Mouse (Mus musculus) limb, embryonic 15.5 days (tissue): ENCODE results near the gene Pgm5. TPM values are rescaled to one million over a fixed set of nuclear protein-coding genes. Genes with fewer than 3 reads are reported as not detected.

Experiments
- ATAC-seq: fragments of 200-750 bp; cut with Nextera tagmentation; 2 replicates; pipeline ENCODE4 v1.8.0; 2017; ENCODE audit warnings: low read depth, moderate TSS enrichment; ENCODE audit not compliant: insufficient number of reproducible peaks, low FRiP score, low TSS enrichment
- H3K27ac ChIP-seq: fragments of 300-500 bp; sonication (generic); 2 replicates; pipeline ENCODE4 v1.5.1; 2015; ENCODE audit warnings: moderate library complexity, mild to moderate bottlenecking, inconsistent platforms
- H3K27me3 ChIP-seq: fragments of 300-500 bp; sonication (generic); 2 replicates; pipeline ENCODE4 v1.6.1; 2015; ENCODE audit warnings: inconsistent platforms
- H3K36me3 ChIP-seq: fragments of 300-500 bp; sonication (generic); 2 replicates; pipeline ENCODE4 v1.6.1; 2015; ENCODE audit warnings: inconsistent platforms
- H3K4me1 ChIP-seq: fragments of 300-500 bp; sonication (generic); 2 replicates; pipeline ENCODE4 v1.6.1; 2015; ENCODE audit warnings: inconsistent platforms
- H3K4me2 ChIP-seq: fragments of 300-500 bp; sonication (generic); 2 replicates; pipeline ENCODE4 v1.6.1; 2015; ENCODE audit warnings: mild to moderate bottlenecking, inconsistent platforms
- H3K4me3 ChIP-seq: fragments of 300-500 bp; sonication (generic); 2 replicates; pipeline ENCODE4 v1.5.1; 2015; ENCODE audit warnings: mild to moderate bottlenecking, inconsistent platforms
- H3K9ac ChIP-seq: fragments of 300-500 bp; sonication (generic); 2 replicates; pipeline ENCODE4 v1.6.1; 2015; ENCODE audit warnings: inconsistent platforms
- H3K9me3 ChIP-seq: fragments of 300-500 bp; sonication (generic); 2 replicates; pipeline ENCODE4 v1.6.1; 2016; ENCODE audit warnings: inconsistent platforms
- WGBS: fragments of 180-500 bp; shearing (Covaris S2); methylation state at CpG from one replicate; pipeline ENCODE4 v1.1.7; 2015; 5-methylcytosine and 5-hydroxymethylcytosine counted together
- polyA plus RNA-seq: library from polyadenylated mRNA; unstranded; fragments of >200 nt; fragmentation: Nextera tagmentation; extraction: Ambion mirVana; gene quantifications from 2 replicates; pipeline ENCODE4 v1.2.1, GENCODE M21; 2015

Pgm5 gene
- polyA plus RNA-seq, 1 experiment from 2014 or later: 2.2 TPM

DNA sequence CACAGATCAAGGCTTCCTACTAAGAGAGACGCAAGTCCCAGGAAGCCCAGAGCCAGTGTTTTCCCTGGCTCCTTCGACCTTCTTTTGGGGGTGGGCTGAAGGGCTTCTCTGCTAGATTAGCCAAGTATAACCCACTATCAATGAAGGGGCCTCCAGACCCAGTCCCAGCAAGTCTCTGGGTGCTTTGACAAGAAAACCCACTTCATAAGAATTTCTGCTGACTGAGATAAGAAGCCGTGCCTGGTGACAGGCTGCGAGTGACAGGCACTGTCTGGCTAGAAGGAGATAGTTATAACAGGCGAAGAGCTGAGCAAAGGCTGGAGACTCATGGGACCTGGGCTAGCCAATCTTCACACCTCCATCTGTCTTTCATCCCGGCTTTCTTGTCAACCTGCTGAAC, 67.3 kb downstream of the Pgm5 start:
- Histone ChIP-seq H3K27ac (no peak overlapping the region), H3K27me3 (no peaks in the 10 kb centered on the region), H3K9ac (no peak overlapping the region), H3K4me1 (no peaks in the 10 kb centered on the region), H3K4me3 (no peak overlapping the region), H3K9me3 (no peaks in the 10 kb centered on the region), H3K36me3 (no peaks in the 10 kb centered on the region), H3K4me2 (no peak overlapping the region)
- WGBS: 71% methylated on average over 6 of the region's 6 CpGs
- no peak for ATAC-seq

DNA sequence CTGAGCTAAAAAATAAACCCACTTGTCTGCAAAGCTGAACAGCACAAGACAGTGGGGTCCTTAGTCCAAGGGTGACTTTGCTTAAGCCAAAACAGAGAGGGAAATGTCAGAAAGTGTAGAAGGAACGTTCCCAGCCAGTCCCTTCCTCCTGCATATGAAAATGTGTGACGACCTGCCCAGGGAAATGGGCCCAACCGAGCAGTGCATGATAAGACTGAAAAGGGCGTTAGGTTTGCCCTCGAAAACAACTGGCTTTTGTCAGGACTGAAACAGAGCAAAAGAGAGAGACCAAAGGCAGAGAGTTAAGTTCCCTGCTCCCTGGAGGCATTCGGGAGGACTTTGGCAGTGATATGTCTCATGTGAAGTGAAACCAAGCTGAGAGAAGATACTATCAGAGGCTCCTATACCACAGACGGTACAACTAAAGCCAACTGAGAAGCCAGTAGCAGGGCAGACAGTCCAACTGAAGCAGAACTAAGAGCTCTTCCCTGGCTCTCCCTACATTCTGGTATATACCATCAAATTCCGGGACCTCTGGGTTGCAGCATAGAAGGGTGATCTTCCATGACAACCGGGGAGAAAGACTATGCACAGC, 68.0 kb downstream of the Pgm5 start:
- no peak overlapping the region for H3K4me3 ChIP-seq
- no peak overlapping the region for H3K27ac ChIP-seq
- H3K4me2 ChIP-seq: no peak overlapping the region
- H3K9me3 ChIP-seq: no peaks in the 10 kb centered on the region
- WGBS: 80% methylated on average over 9 of the region's 9 CpGs
- no peak overlapping the region for H3K9ac ChIP-seq
- H3K27me3 ChIP-seq: no peaks in the 10 kb centered on the region
- no peaks in the 10 kb centered on the region for H3K4me1 ChIP-seq
- no peak for ATAC-seq
- H3K36me3 ChIP-seq: no peaks in the 10 kb centered on the region

DNA sequence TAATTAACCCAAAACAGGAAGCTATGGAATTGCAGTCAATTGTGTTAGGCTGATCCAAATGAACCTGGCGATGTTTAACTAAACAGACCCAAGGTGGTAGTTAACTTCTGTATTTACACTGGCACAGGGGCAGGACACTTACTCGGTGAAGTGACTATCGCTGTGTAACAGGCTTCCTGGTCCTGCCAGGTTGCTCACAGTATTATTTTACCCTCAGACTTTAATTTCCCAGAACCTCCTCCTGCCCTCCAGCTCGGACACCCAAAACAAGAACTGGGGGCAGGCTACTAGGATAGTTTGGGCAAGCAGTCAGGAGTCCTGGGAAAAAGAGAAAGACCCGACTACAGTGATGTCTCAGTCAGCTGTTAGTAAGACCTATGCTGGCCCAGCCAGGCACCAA, 68.8 kb downstream of the Pgm5 start:
- Histone ChIP-seq H3K4me2 (no peak overlapping the region), H3K27ac (no peak overlapping the region), H3K9ac (no peak overlapping the region), H3K9me3 (no peaks in the 10 kb centered on the region), H3K27me3 (no peaks in the 10 kb centered on the region), H3K4me1 (no peaks in the 10 kb centered on the region), H3K4me3 (no peak overlapping the region), H3K36me3 (no peaks in the 10 kb centered on the region)
- WGBS: 83% methylated on average over 5 of the region's 5 CpGs
- ATAC-seq: no peak

DNA sequence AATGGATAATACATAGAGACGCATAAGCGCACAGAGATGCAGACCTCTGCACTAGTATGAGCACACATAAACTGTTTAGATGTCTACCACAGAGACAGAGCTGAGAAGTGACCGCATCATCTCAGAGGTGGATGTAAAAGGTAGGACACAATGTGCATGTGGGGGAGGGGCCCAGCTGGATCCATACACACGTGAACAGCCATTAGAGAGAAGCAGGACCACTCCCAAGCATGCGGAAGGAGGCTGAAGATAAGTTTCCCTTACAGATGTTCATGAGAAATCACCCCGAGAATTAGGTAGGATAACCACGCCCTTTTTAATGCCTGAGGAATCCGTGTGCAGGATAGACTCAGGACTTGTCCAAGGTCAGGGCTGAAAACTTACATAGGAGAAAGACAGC, 75.8 kb downstream of the Pgm5 start:
- Histone ChIP-seq H3K9ac (no peak overlapping the region), H3K4me2 (no peak overlapping the region), H3K4me1 (peaks cover 10% of the 10 kb centered on the region), H3K9me3 (no peaks in the 10 kb centered on the region), H3K36me3 (no peaks in the 10 kb centered on the region), H3K27me3 (no peaks in the 10 kb centered on the region), H3K27ac (no peak overlapping the region), H3K4me3 (no peak overlapping the region)
- ATAC-seq: no peak
- WGBS: 71% methylated on average over 8 of the region's 8 CpGs

- Histone ChIP-seq H3K9ac (no peak overlapping the region), H3K4me1 (peaks cover 11% of the 10 kb centered on the region), H3K27ac (no peak overlapping the region), H3K36me3 (no peaks in the 10 kb centered on the region), H3K4me2 (no peak overlapping the region), H3K9me3 (no peaks in the 10 kb centered on the region), H3K27me3 (no peaks in the 10 kb centered on the region), H3K4me3 (no peak overlapping the region)
- ATAC-seq: no peak
- WGBS: 32% methylated on average over 15 of the region's 15 CpGs
Observed at GRCm38 (mm10) chr19:24785056-24785675, 76.5 kb downstream of the Pgm5 start.

DNA sequence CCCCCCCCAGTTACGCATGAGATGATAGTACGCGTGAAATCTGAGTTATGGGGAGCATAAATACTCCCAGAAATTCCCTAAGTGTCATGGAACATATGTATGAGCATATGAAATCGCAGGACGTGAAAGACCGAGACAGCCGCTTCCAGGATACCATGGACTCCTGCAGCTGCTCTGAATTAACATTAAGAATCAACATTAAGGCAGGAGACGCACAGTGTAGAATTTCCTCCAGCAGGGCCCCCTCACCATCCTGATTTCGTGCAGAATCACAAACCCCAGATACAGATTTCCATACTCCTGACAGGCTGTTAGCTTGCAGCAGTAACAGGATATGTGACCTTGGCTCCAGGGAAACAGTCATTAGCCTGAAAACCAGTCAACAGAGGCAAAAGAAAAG, 77.9 kb downstream of the Pgm5 start:
- H3K4me2 ChIP-seq: no peak overlapping the region
- WGBS: 38% methylated on average over 9 of the region's 9 CpGs
- peak; percentile 70 for ATAC-seq
- H3K4me1 ChIP-seq: peaks cover 11% of the 10 kb centered on the region
- no peaks in the 10 kb centered on the region for H3K27me3 ChIP-seq
- no peaks in the 10 kb centered on the region for H3K9me3 ChIP-seq
- no peak overlapping the region for H3K4me3 ChIP-seq
- 0 out of 2 replicates have a peak overlapping the region, but pooled peaks have one; percentile 1 for H3K27ac ChIP-seq
- H3K36me3 ChIP-seq: no peaks in the 10 kb centered on the region
- no peak overlapping the region for H3K9ac ChIP-seq

- Histone ChIP-seq H3K4me2 (no peak overlapping the region), H3K9me3 (no peaks in the 10 kb centered on the region), H3K4me1 (peaks cover 6% of the 10 kb centered on the region), H3K27me3 (no peaks in the 10 kb centered on the region), H3K9ac (no peak overlapping the region), H3K4me3 (no peak overlapping the region), H3K27ac (no peak overlapping the region), H3K36me3 (no peaks in the 10 kb centered on the region)
- WGBS: 37% methylated on average over 6 of the region's 6 CpGs
- ATAC-seq: no peak
Observed at GRCm38 (mm10) chr19:24779996-24780395, 81.7 kb downstream of the Pgm5 start.

DNA sequence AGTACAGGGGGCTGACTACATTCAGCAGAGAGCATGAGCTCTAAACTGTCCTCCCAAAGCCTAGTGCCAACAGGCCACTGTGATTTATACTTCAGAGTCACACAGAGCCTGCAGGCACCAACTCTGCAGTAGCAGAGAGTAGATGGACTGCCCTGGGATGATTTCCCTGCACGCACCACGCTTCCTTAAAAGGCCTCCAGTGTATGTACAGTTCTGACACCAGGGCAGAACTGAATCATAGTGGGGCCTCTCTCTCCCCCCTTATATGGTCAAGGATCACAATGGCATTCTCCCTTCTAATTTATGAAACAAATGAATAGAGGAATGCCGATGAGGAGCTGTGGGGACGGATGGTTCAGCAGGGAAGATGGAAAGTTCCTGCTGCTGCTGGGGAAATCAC, 91.3 kb downstream of the Pgm5 start:
- no peaks in the 10 kb centered on the region for H3K36me3 ChIP-seq
- ATAC-seq: no peak
- WGBS: 69% methylated on average over 4 of the region's 4 CpGs
- H3K27me3 ChIP-seq: no peaks in the 10 kb centered on the region
- no peak overlapping the region for H3K27ac ChIP-seq
- H3K4me1 ChIP-seq: no peaks in the 10 kb centered on the region
- no peaks in the 10 kb centered on the region for H3K9me3 ChIP-seq
- H3K9ac ChIP-seq: no peak overlapping the region
- no peak overlapping the region for H3K4me2 ChIP-seq
- H3K4me3 ChIP-seq: no peak overlapping the region

GRCm38 (mm10) chr19:24767401-24767800, 94.3 kb downstream of the Pgm5 start:
- 85% methylated on average over 6 of the region's 6 CpGs for WGBS
- 0 out of 2 replicates have a peak, but pooled peaks cover 2% of the 10 kb centered on the region for H3K4me1 ChIP-seq
- no peak overlapping the region for H3K4me3 ChIP-seq
- H3K9me3 ChIP-seq: no peaks in the 10 kb centered on the region
- H3K27me3 ChIP-seq: no peaks in the 10 kb centered on the region
- H3K36me3 ChIP-seq: no peaks in the 10 kb centered on the region
- ATAC-seq: no peak
- H3K9ac ChIP-seq: no peak overlapping the region
- H3K27ac ChIP-seq: no peak overlapping the region
- no peak overlapping the region for H3K4me2 ChIP-seq

DNA sequence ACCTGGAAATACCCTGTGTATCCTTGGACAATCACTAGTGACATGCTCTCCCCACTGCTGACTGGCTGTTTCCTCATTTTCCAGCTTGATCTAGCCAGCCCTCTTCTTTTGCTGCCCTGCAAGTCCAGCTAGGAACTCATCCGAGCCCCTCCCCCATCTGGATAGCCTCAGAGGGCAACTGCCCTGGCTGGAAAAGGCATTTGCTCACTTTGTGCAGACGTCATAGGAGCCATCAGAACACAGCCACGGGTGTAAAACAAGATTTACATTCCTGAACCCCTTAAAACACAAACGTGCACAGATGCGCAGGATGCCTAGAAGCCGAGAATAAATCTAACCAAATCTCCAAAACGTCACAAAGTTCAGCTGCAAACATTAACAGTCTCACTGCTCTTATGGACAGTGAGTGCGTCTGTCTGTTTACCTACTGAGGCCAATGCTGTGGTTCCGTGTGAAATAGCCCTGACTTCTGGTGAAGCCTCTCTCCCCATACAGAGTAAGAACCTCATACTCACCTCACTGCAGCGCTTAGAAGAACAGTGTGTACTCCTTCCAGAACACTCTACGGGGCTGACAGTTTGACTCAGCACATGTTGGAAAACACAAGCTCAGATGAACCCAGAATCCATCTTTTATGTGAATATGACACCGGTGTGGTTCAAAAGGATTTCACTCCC, 99.0 kb downstream of the Pgm5 start:
- Histone ChIP-seq H3K27me3 (no peaks in the 10 kb centered on the region), H3K4me2 (no peak overlapping the region), H3K9me3 (no peaks in the 10 kb centered on the region), H3K4me1 (0 out of 2 replicates have a peak, but pooled peaks cover 2% of the 10 kb centered on the region), H3K4me3 (no peak overlapping the region), H3K27ac (no peak overlapping the region), H3K36me3 (no peaks in the 10 kb centered on the region), H3K9ac (no peak overlapping the region)
- 38% methylated on average over 12 of the region's 12 CpGs for WGBS
- no peak for ATAC-seq

DNA sequence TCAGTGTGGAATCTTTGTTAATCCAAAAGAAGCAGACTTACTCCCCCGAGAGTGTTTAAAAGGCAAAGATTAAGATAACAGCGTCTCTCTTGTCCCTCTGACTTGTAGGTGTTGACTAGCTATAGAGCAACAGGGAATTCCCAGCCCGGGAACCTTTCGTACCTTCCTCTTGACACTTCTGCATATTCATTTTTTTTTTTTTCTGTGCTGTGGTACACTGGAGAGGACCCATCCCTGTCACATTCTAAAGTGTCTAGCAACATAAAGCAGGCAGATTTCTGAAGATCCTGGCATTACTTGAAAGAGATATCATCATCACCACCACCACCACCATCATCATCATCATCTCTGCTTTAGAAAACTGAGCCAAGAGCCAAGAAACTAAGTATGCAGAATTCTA, 105.0 kb downstream of the Pgm5 start:
- H3K4me2 ChIP-seq: no peak overlapping the region
- ATAC-seq: no peak
- peaks cover 16% of the 10 kb centered on the region; the same call in 1 of the 2 replicates for H3K4me1 ChIP-seq
- no peak overlapping the region for H3K4me3 ChIP-seq
- no peak overlapping the region for H3K9ac ChIP-seq
- WGBS: 78% methylated on average over 4 of the region's 4 CpGs
- H3K27ac ChIP-seq: no peak overlapping the region
- H3K9me3 ChIP-seq: no peaks in the 10 kb centered on the region
- no peaks in the 10 kb centered on the region for H3K27me3 ChIP-seq
- H3K36me3 ChIP-seq: no peaks in the 10 kb centered on the region

DNA sequence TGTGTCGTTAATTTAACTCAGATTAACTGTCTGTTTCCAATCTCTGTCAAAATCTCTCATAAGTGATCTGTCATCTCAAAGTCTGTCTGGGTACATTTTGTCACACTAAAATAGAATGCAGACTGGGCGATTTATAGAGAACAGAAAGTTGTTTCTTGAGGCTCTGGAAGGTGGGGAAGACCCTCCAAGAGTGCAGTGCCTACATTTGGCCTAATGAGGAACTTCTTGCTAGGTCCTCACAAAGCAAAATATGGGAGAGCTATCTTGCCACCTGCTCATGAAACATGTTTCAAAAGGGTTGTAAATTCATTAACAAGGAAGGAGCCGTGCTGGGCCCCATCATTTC, 107.2 kb downstream of the Pgm5 start:
- no peak overlapping the region for H3K9ac ChIP-seq
- no peaks in the 10 kb centered on the region for H3K9me3 ChIP-seq
- no peaks in the 10 kb centered on the region for H3K27me3 ChIP-seq
- no peak overlapping the region for H3K4me2 ChIP-seq
- H3K36me3 ChIP-seq: no peaks in the 10 kb centered on the region
- WGBS: 41% methylated on average over 3 of the region's 3 CpGs
- no peak overlapping the region for H3K27ac ChIP-seq
- peaks cover 16% of the 10 kb centered on the region; the same call in 1 of the 2 replicates for H3K4me1 ChIP-seq
- H3K4me3 ChIP-seq: no peak overlapping the region
- ATAC-seq: no peak
